Mouse (Mus musculus) kidney, adult 2 months (tissue): Measurements from ENCODE around the gene Nodal. TPM values are rescaled to one million over a fixed set of nuclear protein-coding genes. Genes with fewer than 3 reads are reported as not detected.

Source experiments
- DNase-seq: peaks from one replicate; pipeline ENCODE4 v3.0.0; 2021
- H3K27ac ChIP-seq: fragments of 200-500 bp; 2 replicates; pipeline ENCODE4 v1.5.1; 2012; ENCODE audit warnings: low read depth, low read length, control low read depth, inconsistent platforms; ENCODE audit not compliant: insufficient read depth
- H3K27me3 ChIP-seq: fragments of 200-500 bp; replicated peaks from 2 replicates; pipeline ENCODE4 v1.6.1; 2012; ENCODE audit warnings: mild to moderate bottlenecking, moderate library complexity, low read length, inconsistent platforms; ENCODE audit not compliant: control insufficient read depth, insufficient read depth
- H3K36me3 ChIP-seq: fragments of 200-500 bp; 2 replicates; pipeline ENCODE4 v1.6.1; 2012; ENCODE audit warnings: mild to moderate bottlenecking, moderate library complexity, low read length, inconsistent platforms; ENCODE audit not compliant: control insufficient read depth, insufficient read depth
- H3K4me1 ChIP-seq: fragments of 200-500 bp; 2 replicates; pipeline ENCODE4 v1.6.1; 2011; ENCODE audit warnings: low read length; ENCODE audit not compliant: control insufficient read depth, insufficient read depth
- H3K4me3 ChIP-seq: fragments of 200-500 bp; 2 replicates; pipeline ENCODE4 v1.5.1; 2011; ENCODE audit warnings: mild to moderate bottlenecking, low read depth, low read length, control low read depth; ENCODE audit not compliant: insufficient read depth
- CTCF ChIP-seq: fragments of 200-500 bp; conservative IDR thresholded peaks from 2 replicates; pipeline ENCODE4 v1.5.1; 2011; ENCODE audit warnings: low read depth, mild to moderate bottlenecking, control low read depth, low read length, moderate library complexity, mixed read lengths; ENCODE audit not compliant: insufficient read depth, insufficient read length
- POLR2A ChIP-seq: fragments of 200-500 bp; IDR thresholded peaks from one replicate; pipeline ENCODE4 v1.6.1; 2011; ENCODE audit warnings: low read depth, low read length, control low read depth
- WGBS: fragments of 180-500 bp; shearing (Covaris S2); methylation state at CpG from one replicate; pipeline ENCODE4 v1.1.7; 2018; 5-methylcytosine and 5-hydroxymethylcytosine counted together
- polyA plus RNA-seq: library from polyadenylated mRNA; depleted of rRNA; stranded (reverse); fragments of >200 nt; gene quantifications from 2 replicates; pipeline ENCODE4 v1.2.3, GENCODE M21; 2012

Nodal gene
- polyA plus RNA-seq, 1 experiment, result 0.06 TPM

DNA sequence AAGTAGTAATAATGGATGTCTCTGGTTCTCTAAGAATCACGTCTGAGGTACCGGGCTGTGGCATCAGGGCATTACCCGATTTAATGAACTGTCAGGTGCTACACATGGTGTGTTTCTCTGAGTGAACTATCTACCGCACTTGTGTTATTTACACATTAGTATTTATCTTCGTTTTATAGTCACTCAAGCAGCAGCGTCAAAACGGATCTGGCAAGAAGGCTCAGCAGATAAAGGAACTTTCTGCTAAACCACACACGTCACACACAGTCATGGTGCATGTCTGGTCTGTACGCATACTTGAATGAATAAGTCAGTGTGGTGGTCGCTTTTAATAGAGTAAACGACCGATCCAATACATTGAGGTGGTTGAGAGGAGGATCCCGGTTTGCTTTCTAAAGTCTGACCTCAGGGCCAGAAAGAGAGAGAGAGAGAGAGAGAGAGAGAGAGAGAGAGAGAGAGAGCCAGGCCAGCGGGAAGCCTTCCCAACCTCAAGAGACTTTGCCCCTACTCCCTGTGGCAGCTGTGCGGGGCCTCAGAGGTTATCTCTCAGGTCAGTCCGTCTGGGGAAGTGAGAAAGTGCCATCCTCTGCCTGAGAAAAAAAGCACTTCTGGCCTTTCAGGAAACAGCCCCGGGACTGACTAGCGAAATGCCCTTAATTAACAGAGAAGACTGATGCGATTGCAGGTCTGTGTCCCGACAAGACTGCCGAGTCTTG lies 4.7 kb upstream of the Nodal start:
- TF ChIP-seq CTCF (no peak), POLR2A (no peak)

GRCm38 (mm10) chr10:61415240-61415639 lies 2.5 kb upstream of the Nodal start:
- DNase-seq, result no peak
- TF ChIP-seq CTCF (no peak), POLR2A (no peak)
- 69% methylated on average over 3 of the region's 3 CpGs for WGBS

More for the DNA sequence above, 4.7 kb upstream of the Nodal start:
- H3K4me1 ChIP-seq, result no peaks in the 10 kb centered on the region
- no peak overlapping the region for H3K27ac ChIP-seq
- WGBS, result 50% methylated on average over 21 of the region's 21 CpGs
- no peak overlapping the region for H3K4me3 ChIP-seq
- no peaks in the 10 kb centered on the region for H3K36me3 ChIP-seq
- no peaks in the 10 kb centered on the region for H3K27me3 ChIP-seq
- DNase-seq, result no peak

GRCm38 (mm10) chr10:61415890-61416289 lies 1.9 kb upstream of the Nodal start:
- H3K27me3 ChIP-seq, result 0 out of 2 replicates have a peak, but pooled peaks cover 2% of the 10 kb centered on the region
- H3K4me1 ChIP-seq, result no peaks in the 10 kb centered on the region; the same call in 1 of the 2 replicates
- no peak for DNase-seq
- no peak overlapping the region for H3K4me3 ChIP-seq
- TF ChIP-seq POLR2A (no peak), CTCF (no peak)
- H3K36me3 ChIP-seq, result no peaks in the 10 kb centered on the region
- 61% methylated on average over 8 of the region's 8 CpGs for WGBS
- no peak overlapping the region for H3K27ac ChIP-seq

More at GRCm38 (mm10) chr10:61415240-61415639, 2.5 kb upstream of the Nodal start:
- H3K27me3 ChIP-seq, result 0 out of 2 replicates have a peak, but pooled peaks cover 2% of the 10 kb centered on the region
- no peaks in the 10 kb centered on the region; the same call in 1 of the 2 replicates for H3K4me1 ChIP-seq
- no peak overlapping the region for H3K4me3 ChIP-seq
- no peak overlapping the region for H3K27ac ChIP-seq
- no peaks in the 10 kb centered on the region for H3K36me3 ChIP-seq

DNA sequence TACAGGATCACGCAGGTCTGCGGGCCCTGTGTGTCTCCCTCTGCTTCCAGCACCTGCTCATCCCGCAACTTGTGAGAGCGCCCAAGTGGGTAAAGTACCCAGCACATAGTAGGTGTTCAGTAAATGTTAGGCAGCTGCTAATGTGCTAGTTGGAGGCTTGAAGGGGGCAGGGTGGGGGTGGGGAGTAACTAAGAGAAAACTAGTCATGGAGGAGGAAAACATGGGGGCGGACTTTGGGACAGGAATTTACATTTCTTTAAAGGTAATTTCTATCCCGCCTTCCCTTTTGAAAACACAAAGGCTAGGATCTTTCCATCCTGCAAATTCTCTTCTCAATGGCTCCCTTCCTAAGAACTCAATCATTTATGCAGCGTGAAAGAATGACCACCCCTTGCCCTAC lies 1.2 kb upstream of the Nodal start:
- TF ChIP-seq CTCF (no peak), POLR2A (no peak)
- no peak for DNase-seq
- Histone ChIP-seq H3K4me1 (no peaks in the 10 kb centered on the region; the same call in 1 of the 2 replicates), H3K36me3 (no peaks in the 10 kb centered on the region), H3K4me3 (no peak overlapping the region), H3K27ac (no peak overlapping the region), H3K27me3 (0 out of 2 replicates have a peak, but pooled peaks cover 2% of the 10 kb centered on the region)
- 78% methylated on average over 7 of the region's 7 CpGs for WGBS

DNA sequence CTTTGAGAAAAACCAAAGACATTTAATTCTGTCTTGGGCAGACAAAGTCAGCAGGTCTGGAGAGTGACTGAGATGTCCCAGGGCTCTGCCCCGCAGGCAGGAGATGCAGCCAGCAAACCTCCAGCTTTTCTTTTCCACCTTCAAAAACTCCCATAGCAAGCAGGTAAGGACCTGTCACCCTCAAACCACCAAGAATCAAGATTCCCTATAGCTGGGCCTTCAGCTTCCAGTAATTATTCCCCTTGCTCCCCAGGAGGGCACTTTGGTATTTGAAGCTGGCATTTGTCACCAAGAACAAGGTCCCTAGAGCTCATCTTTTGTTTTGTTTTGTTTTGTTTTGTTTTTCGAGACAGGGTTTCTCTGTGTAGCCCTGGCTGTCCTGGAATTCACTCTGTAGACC lies 726 bp upstream of the Nodal start:
- Histone ChIP-seq H3K36me3 (no peaks in the 10 kb centered on the region), H3K27me3 (0 out of 2 replicates have a peak, but pooled peaks cover 2% of the 10 kb centered on the region), H3K4me3 (no peak overlapping the region), H3K4me1 (no peaks in the 10 kb centered on the region; the same call in 1 of the 2 replicates), H3K27ac (no peak overlapping the region)
- WGBS, result 78% methylated on average over 2 of the region's 2 CpGs
- TF ChIP-seq POLR2A (no peak), CTCF (no peak)
- DNase-seq, result no peak

DNA sequence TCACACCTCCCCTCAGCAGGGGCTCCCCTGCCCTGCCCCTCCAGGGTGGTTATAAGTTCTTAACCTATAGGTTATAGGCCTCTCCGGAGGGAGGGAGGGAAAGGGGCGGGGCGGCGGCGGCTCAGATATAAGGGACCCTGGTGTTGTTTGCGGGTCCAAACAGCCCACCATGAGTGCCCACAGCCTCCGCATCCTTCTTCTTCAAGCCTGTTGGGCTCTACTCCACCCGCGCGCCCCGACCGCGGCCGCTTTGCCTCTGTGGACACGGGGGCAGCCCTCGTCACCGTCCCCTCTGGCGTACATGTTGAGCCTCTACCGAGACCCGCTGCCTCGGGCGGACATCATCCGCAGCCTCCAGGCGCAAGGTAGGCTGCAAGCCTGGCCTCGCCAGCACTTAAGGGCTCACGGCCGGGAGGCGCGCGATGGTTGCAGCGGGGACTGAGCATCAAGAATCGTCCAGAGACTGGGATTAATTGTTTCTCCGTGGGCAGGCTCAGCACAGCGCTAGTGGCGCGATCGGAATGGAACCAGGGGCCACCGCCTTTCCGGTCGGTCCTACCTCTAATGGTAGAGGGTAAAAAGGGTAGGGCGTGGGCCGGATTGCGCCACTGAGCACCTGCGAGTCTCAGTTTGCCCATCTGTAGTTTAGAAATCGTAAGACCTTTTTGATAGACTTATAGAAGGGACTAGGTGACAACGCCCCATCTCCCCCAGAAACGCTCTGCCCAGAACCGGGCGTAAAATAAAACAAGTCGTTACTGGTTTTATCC lies 544 bp downstream of the Nodal start:
- H3K4me3 ChIP-seq, result peak overlapping the region; percentile 51
- no peaks in the 10 kb centered on the region; the same call in 1 of the 2 replicates for H3K4me1 ChIP-seq
- no peaks in the 10 kb centered on the region for H3K36me3 ChIP-seq
- TF ChIP-seq CTCF (no peak), POLR2A (no peak)
- 0 out of 2 replicates have a peak, but pooled peaks cover 2% of the 10 kb centered on the region for H3K27me3 ChIP-seq
- no peak for DNase-seq
- H3K27ac ChIP-seq, result no peak overlapping the region
- 5% methylated on average over 50 of the region's 50 CpGs for WGBS

GRCm38 (mm10) chr10:61419146-61419545 lies 1.4 kb downstream of the Nodal start:
- Histone ChIP-seq H3K4me3 (no peak overlapping the region), H3K27ac (no peak overlapping the region), H3K27me3 (0 out of 2 replicates have a peak, but pooled peaks cover 2% of the 10 kb centered on the region), H3K36me3 (no peaks in the 10 kb centered on the region), H3K4me1 (no peaks in the 10 kb centered on the region; the same call in 1 of the 2 replicates)
- 17% methylated on average over 24 of the region's 24 CpGs for whole genome bisulfite sequencing
- TF ChIP-seq CTCF, result no peak
- TF ChIP-seq POLR2A, result no peak
- DNase-seq, result no peak
